Mouse (Mus musculus): ENCODE data around the gene Kcnj15.

DNA sequence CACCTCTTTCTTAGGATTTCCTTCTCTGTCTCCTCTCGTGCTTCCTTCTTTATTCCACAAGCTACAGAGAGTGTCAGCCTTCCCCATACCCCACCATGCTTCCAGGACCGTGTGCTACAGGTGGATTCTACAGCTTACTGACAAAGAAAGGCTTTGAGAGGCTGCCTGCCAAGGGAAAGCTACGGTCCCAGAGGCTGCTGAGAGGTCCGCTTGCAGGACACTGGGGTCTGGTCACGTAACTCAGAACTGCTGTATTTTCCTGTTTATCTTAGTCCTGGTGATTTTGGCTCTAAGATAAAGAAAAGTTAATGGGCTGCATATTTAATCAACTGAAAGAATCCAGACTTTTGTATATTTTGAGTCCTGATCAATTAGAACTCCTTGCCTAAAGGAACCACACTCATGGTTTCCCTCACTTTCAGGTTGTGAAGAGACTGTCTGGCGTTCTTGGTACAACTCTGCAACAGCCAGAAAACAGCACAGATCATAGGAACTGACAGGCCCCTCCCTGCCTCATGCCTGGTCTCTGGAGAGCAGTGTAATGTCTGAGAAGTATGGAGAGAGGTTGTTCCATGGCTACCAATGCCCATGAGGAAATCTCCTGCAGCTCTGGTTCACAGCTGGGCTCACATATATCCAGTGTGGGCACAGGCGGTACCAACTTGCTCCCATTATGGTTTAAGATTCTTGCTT, 35.2 kb upstream of the Kcnj15 start:
- TF ChIP-seq CTCF (IDR thresholded peaks at IDR 0.05): no peak
- TF ChIP-seq POLR2A (IDR thresholded peaks at IDR 0.05; ENCODE audit: insufficient read depth, low read depth, low read length): no peak

Data from heart, adult 2 months (tissue).